Mouse (Mus musculus): ENCODE data around the gene Phkg1. TPM values are rescaled to one million over a fixed set of nuclear protein-coding genes. Genes with fewer than 3 reads are reported as not detected.

Phkg1 gene
- total RNA-seq, 2 experiments from 2014 or later: 8.5 to 15.3 TPM

GRCm38 (mm10) chr5:129847558-129847820 is 50.9 kb downstream of the Phkg1 start:
- DNase-seq: no peak
- intact Hi-C loops (cut with DNase I): no loop called here

GRCm38 (mm10) chr5:129846752-129847557 is 51.4 kb downstream of the Phkg1 start, which contains the start of gene Sumf2:
TSS of gene Sumf2 (plus strand) at chr5:129846986.
- DNase-seq: peak; percentile 97
- intact Hi-C loops (cut with DNase I): no loop called here

DNA sequence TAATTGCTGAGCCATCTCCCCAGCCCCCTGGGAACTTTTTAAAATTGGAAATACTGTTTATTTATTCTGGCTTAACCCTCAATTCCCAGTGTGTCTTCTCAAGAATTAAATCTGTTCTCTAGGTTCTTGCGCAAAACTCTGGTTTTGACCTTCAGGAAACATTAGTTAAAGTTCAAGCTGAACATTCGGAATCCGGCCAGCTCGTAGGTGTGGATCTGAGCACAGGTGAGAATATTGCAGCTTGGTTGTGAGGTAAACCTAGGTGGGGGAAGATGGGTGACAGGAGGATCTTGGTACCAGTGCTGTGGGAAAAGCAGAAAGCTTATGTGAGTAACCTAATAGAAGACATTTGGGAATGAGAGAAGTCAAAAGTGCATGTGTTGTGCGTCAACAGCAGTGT is 53.5 kb downstream of the Phkg1 start:
- intact Hi-C loops (cut with DNase I): no loop called here

More for the DNA sequence above, 53.5 kb downstream of the Phkg1 start:
- no peak for DNase-seq

Other genes starting within 250 kb of the Phkg1 start
- 1 to 10 TPM; 3.0 to 3.4 TPM for gene Zfp11, start 228.4 kb downstream of the Phkg1 start, total RNA-seq (2021)
- gene Sept14, start 190.0 kb downstream of the Phkg1 start, total RNA-seq (2021): not detected
- 10 to 100 TPM; 85.3 to 93.6 TPM for gene Mrps17, start 183.1 kb downstream of the Phkg1 start, total RNA-seq (2021)
- 100 to 1,000 TPM; 688 to 716 TPM for gene Nipsnap2, start 173.5 kb downstream of the Phkg1 start, total RNA-seq (2021)
- 10 to 100 TPM; 10.5 TPM for gene Psph, start 111.1 kb downstream of the Phkg1 start, total RNA-seq (2021)
- 10 to 100 TPM; 12.9 to 15.9 TPM for gene Sumf2, start 51.6 kb downstream of the Phkg1 start, total RNA-seq (2021)
- 100 to 1,000 TPM; 947 to 975 TPM for gene Chchd2, start 11.1 kb downstream of the Phkg1 start, total RNA-seq (2021)
- gene Zbed5, start 2.8 kb downstream of the Phkg1 start, total RNA-seq (2021): under 1 TPM; 0.60 to 0.68 TPM
- gene Nupr1l, start 10.0 kb upstream of the Phkg1 start, total RNA-seq (2021): under 1 TPM; 0.57 to 0.83 TPM
- gene Vkorc1l1, start 43.4 kb upstream of the Phkg1 start, total RNA-seq (2021): 10 to 100 TPM; 14.6 to 15.9 TPM
- gene Gusb, start 104.5 kb upstream of the Phkg1 start, total RNA-seq (2021): 10 to 100 TPM; 18.5 to 19.0 TPM
- gene Asl, start 130.7 kb upstream of the Phkg1 start, total RNA-seq (2021): 1 to 10 TPM; 6.8 to 7.7 TPM
- 10 to 100 TPM; 11.4 to 11.9 TPM for gene Crcp, start 130.7 kb upstream of the Phkg1 start, total RNA-seq (2021)
- gene Tpst1, start 174.8 kb upstream of the Phkg1 start, total RNA-seq (2021): 10 to 100 TPM; 15.7 to 16.9 TPM
- gene Kctd7, start 246.3 kb upstream of the Phkg1 start, total RNA-seq (2021): 1 to 10 TPM; 1.6 to 3.4 TPM